Mouse (Mus musculus): ENCODE measurements around the gene Slc22a2.

DNA sequence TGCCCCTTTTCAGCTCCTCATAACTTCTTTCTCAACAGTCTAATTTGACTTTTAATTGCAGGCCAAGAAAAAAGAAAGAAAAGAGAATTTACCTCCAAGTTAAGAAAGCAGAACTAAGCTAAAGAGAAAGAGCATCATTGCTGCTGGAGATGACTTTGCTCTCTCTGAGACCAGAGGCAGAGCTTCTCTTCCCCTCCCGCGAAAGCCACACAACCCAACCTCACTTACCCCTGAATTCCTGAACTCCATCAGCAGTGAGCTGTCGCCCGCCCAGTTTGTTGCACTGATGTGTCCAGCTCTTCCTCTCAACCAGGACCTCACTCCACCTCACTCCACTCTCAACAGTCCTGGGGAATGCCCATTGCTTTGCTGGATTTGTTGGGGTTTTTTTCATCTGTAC is 44.1 kb downstream of the Slc22a2 start:
- TF ChIP-seq CTCF (IDR thresholded peaks at IDR 0.05; ENCODE audit: low read depth, low read length) (no peak), POLR2A (IDR thresholded peaks at IDR 0.05; ENCODE audit: borderline replicate concordance, low read depth, low read length) (no peak)

Data from bone marrow macrophage, adult 2 months (primary cell).